19 mouse cellular contexts compared by ENCODE assay signal in genomic region chr1:112785135-112785681, GRCm38 (mm10).
"Had no signal": no experiment of that assay in that cellular context is flagged by ENCODE, and none has a peak within 500 bp of the region (broad histone marks: within the 10 kb centered on the region; RNA-seq: fewer than 3 reads in every experiment).

No protein-coding gene starts in this region.

- H3K4me2 ChIP-seq: liver, embryonic 13.5 days; midbrain, embryonic 13.5 days; neural tube, embryonic 12.5 days; neural tube, embryonic 15.5 days; stomach, embryonic 15.5 days had no signal

- H3K4me1 ChIP-seq: liver, embryonic 13.5 days; midbrain, embryonic 13.5 days; neural tube, embryonic 12.5 days; neural tube, embryonic 15.5 days; stomach, embryonic 15.5 days had no signal

- H3K27ac ChIP-seq: left cerebral cortex, adult 2 months; liver, embryonic 13.5 days; midbrain, embryonic 13.5 days; neural tube, embryonic 12.5 days; neural tube, embryonic 15.5 days; stomach, embryonic 15.5 days had no signal

- DNase-seq: kidney, adult 18-20 months; kidney, adult 9 months; kidney, postnatal 36 days; layer of hippocampus, adult 9-11 months; liver, embryonic 13.5 days; lung, adult 2 months; lung, postnatal 14 days; lung, postnatal 4 days; right cerebral cortex, adult 18-20 months; right cerebral cortex, postnatal 14 days; right cerebral cortex, postnatal 4 days; thymus, adult 18-20 months; thymus, postnatal 36 days had no signal

- H3K36me3 ChIP-seq: liver, embryonic 13.5 days; midbrain, embryonic 13.5 days; neural tube, embryonic 12.5 days; neural tube, embryonic 15.5 days; stomach, embryonic 15.5 days had no signal

- ATAC-seq: intestine, embryonic 16.5 days; midbrain, embryonic 13.5 days had no signal

- H3K9me3 ChIP-seq: liver, embryonic 13.5 days; midbrain, embryonic 13.5 days; neural tube, embryonic 12.5 days; neural tube, embryonic 15.5 days; stomach, embryonic 15.5 days had no signal

- H3K4me3 ChIP-seq: left cerebral cortex, adult 2 months; liver, embryonic 13.5 days; midbrain, embryonic 13.5 days; neural tube, embryonic 12.5 days; neural tube, embryonic 15.5 days; stomach, embryonic 15.5 days had no signal

- H3K27me3 ChIP-seq: liver, embryonic 13.5 days; midbrain, embryonic 13.5 days; neural tube, embryonic 12.5 days; neural tube, embryonic 15.5 days; stomach, embryonic 15.5 days had no signal

- H3K9ac ChIP-seq: liver, embryonic 13.5 days; midbrain, embryonic 13.5 days; neural tube, embryonic 12.5 days; neural tube, embryonic 15.5 days; stomach, embryonic 15.5 days had no signal
